Mouse (Mus musculus) kidney, embryonic 15.5 days (tissue): ENCODE results near the gene Prrt1. TPM values are rescaled to one million over a fixed set of nuclear protein-coding genes. Genes with fewer than 3 reads are reported as not detected.

Source experiments
- ATAC-seq: fragments of 200-750 bp; cut with Nextera tagmentation; replicated peaks from 2 replicates; pipeline ENCODE4 v1.8.0; 2017; ENCODE audit warnings: moderate TSS enrichment; ENCODE audit not compliant: low FRiP score
- H3K27ac ChIP-seq: fragments of 300-500 bp; sonication (generic); 2 replicates; pipeline ENCODE4 v1.5.1; 2015; ENCODE audit warnings: mild to moderate bottlenecking, inconsistent platforms
- H3K27me3 ChIP-seq: fragments of 300-500 bp; sonication (generic); 2 replicates; pipeline ENCODE4 v1.6.1; 2015; ENCODE audit warnings: inconsistent platforms
- H3K36me3 ChIP-seq: fragments of 300-500 bp; sonication (generic); 2 replicates; pipeline ENCODE4 v1.6.1; 2015; ENCODE audit warnings: inconsistent platforms
- H3K4me1 ChIP-seq: fragments of 300-500 bp; sonication (generic); 2 replicates; pipeline ENCODE4 v1.6.1; 2015; ENCODE audit warnings: inconsistent platforms
- H3K4me2 ChIP-seq: fragments of 300-500 bp; sonication (generic); 2 replicates; pipeline ENCODE4 v1.6.1; 2015; ENCODE audit warnings: moderate library complexity, mild to moderate bottlenecking, inconsistent platforms
- H3K4me3 ChIP-seq: fragments of 300-500 bp; sonication (generic); replicated peaks from 2 replicates; pipeline ENCODE4 v1.5.1; 2015; ENCODE audit warnings: mild to moderate bottlenecking, inconsistent platforms
- H3K9ac ChIP-seq: fragments of 300-500 bp; sonication (generic); 2 replicates; pipeline ENCODE4 v1.6.1; 2015; ENCODE audit warnings: mild to moderate bottlenecking, inconsistent platforms
- H3K9me3 ChIP-seq: fragments of 300-500 bp; sonication (generic); replicated peaks from 2 replicates; pipeline ENCODE4 v1.6.1; 2016; ENCODE audit warnings: inconsistent platforms
- WGBS: fragments of 180-500 bp; shearing (Covaris S2); methylation state at CpG from one replicate; pipeline ENCODE4 v1.1.7; 2015; ENCODE audit warnings: mixed read lengths; 5-methylcytosine and 5-hydroxymethylcytosine counted together
- polyA plus RNA-seq: library from polyadenylated mRNA; unstranded; fragments of >200 nt; fragmentation: Nextera tagmentation; extraction: Ambion mirVana; gene quantifications from 2 replicates; pipeline ENCODE4 v1.2.1, GENCODE M21; 2015

The Prrt1 gene
- polyA plus RNA-seq, 1 experiment from 2014 or later: 0.35 TPM

DNA sequence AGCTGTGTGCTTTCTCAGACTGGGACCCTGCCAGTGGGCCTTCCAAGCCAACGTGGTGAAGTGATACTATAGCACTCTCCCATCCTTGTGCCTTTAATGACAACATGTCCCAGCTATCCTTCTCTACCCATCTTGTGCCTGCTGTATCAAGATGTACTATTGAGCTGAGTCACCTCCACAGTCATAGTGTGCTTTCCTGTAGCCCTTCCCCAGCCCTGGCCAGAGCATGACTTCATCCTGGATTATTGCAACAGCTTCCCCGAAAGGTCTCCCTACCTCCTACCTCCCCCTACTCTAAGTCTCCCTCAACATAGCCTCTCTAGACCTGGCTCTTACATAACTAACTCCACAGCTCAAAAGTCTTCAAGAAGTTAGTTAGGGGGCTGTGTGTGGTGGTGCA is 6.3 kb downstream of the Prrt1 start:
- Histone ChIP-seq H3K4me3 (no peak overlapping the region), H3K36me3 (no peaks in the 10 kb centered on the region), H3K9ac (no peak overlapping the region), H3K9me3 (no peaks in the 10 kb centered on the region), H3K4me2 (no peak overlapping the region), H3K27me3 (peaks cover 17% of the 10 kb centered on the region), H3K4me1 (peaks cover 24% of the 10 kb centered on the region), H3K27ac (no peak overlapping the region)
- WGBS: 75% methylated on average over 2 of the region's 2 CpGs
- ATAC-seq: no peak

DNA sequence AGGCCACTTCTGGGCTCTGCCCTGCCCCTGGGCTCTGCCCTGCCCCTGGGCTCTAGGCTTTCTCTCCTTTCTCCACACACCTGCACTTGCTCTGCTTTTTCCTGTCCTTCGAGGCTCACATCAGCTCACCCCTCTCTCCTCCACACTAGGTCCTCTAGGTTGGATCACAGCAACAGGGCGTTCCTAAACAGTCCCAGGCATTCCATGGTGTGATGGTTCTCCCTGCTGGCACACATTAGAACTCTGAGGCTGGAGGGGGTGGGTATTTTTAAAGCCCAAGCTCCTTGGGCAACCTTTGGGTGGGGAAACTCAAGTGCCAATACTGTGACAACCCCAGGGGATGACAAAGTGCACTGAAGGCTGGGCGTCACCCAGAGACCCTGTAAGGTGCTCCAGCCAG is 8.1 kb downstream of the Prrt1 start:
- 61% methylated on average over 3 of the region's 3 CpGs for WGBS
- H3K4me2 ChIP-seq: no peak overlapping the region
- H3K36me3 ChIP-seq: no peaks in the 10 kb centered on the region
- H3K9ac ChIP-seq: no peak overlapping the region
- H3K4me3 ChIP-seq: no peak overlapping the region
- H3K4me1 ChIP-seq: peaks cover 15% of the 10 kb centered on the region
- no peak for ATAC-seq
- no peak overlapping the region for H3K27ac ChIP-seq
- H3K9me3 ChIP-seq: no peaks in the 10 kb centered on the region
- H3K27me3 ChIP-seq: no peaks in the 10 kb centered on the region

DNA sequence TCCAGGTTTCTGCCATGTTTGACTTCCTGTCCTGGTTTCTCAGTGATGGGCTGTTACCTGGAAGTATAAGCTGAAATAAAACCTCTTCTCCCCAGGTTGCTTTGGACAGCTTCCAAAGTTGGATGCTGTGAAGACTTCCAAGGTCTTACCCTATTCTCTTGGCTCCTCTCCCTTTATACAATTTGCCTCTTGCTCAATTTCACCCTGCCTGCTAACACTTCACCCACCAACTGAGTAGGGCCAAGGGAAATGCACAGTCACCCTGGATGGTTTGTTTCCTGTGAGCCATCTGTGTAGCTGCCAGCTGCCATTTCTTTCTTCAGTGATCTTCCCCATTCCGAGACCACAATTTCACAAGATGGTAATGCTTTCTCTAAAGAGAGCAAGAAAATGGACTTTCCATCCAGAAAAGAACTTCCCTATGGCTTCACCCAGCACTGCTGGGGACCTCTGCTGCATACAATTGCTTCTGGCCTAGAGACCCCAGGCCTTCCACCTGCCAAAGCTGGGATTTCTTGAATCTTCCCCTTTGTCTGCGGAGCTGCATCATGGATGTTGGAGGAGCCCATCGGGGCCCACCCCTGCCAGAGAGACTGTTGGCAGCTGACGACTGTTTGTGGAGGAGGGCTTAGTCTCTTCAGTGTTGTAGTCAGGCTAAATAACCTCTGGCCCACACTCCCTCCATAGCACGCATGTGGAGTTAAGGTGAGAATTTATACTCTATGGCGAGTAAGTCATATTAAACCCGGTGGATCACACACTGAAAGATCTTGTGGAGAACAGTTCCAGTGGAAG is 10.3 kb downstream of the Prrt1 start:
- no peaks in the 10 kb centered on the region for H3K9me3 ChIP-seq
- H3K9ac ChIP-seq: no peak overlapping the region
- peaks cover 16% of the 10 kb centered on the region for H3K4me1 ChIP-seq
- WGBS: 75% methylated on average over 7 of the region's 7 CpGs
- no peak overlapping the region for H3K27ac ChIP-seq
- no peak overlapping the region for H3K4me3 ChIP-seq
- no peaks in the 10 kb centered on the region for H3K36me3 ChIP-seq
- no peak overlapping the region for H3K4me2 ChIP-seq
- H3K27me3 ChIP-seq: no peaks in the 10 kb centered on the region
- no peak for ATAC-seq

DNA sequence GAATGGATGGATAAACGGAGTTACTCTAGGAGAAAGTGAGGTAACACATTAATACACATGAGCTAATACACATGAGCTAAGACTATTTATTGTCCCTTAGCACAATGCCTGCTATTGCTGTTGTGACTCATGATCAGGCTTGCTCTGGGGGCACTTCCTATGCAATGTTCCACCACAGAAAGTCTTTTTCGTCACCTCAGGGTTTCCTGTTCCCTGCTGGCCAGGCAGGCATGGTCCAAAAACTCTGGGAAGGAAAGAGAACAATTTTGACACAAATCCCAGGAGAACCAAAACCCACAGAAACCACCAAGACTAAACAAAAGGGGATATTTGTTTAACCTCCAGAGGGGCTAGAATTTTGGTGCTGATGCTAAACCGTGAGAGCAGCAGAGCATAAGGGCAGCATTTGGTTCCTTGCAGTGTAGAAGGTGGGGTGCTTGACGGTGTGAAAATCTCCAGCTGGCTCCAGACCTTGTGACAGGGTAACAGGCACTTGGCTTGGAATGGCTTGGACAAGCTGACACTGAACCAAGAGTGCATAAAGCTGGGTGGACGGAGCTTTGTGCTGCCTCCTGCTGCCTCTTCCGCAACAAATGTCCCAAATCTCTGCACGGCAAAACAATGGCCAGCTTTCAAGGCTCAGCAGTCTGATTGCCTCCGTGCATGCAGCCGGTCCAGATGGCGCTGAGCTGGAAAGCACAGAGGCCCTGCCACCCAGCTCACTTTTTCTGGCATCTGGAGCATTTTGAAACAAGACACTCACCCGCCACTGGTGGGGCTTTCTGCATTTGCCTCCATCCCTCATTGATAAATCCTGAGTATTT is 11.7 kb downstream of the Prrt1 start:
- H3K27me3 ChIP-seq: no peaks in the 10 kb centered on the region
- no peak overlapping the region for H3K4me3 ChIP-seq
- peak; percentile 62; the same call in 1 of the 2 replicates for ATAC-seq
- no peaks in the 10 kb centered on the region for H3K9me3 ChIP-seq
- H3K4me2 ChIP-seq: 0 out of 2 replicates have a peak overlapping the region, but pooled peaks have one; percentile 26
- peak overlapping the region; percentile 82 for H3K27ac ChIP-seq
- 0 out of 2 replicates have a peak overlapping the region, but pooled peaks have one; percentile 12 for H3K9ac ChIP-seq
- 13% methylated on average over 11 of the region's 11 CpGs for WGBS
- H3K4me1 ChIP-seq: peaks cover 27% of the 10 kb centered on the region
- no peaks in the 10 kb centered on the region; the same call in 1 of the 2 replicates for H3K36me3 ChIP-seq

DNA sequence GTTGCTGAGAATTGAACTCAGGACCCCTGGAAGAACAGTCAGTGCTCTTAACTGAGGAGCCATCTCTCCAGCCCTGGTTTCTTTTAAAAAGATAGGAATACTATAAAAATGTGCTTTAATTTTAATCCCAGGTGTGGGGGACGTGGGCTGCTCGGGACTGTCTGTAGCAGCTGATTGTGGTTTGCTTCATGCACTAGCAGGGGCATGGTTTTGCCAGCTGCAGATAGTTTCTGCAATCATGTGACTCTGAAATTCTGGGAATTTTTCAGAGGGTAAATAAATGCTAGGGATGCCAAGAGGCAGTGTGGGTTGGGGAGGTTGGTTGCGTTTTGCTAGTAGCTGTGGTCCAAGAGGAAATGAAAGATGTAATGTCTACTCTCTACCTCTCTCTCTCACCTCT is 12.6 kb downstream of the Prrt1 start:
- no peaks in the 10 kb centered on the region; the same call in 1 of the 2 replicates for H3K36me3 ChIP-seq
- no peak overlapping the region for H3K4me2 ChIP-seq
- H3K4me3 ChIP-seq: no peak overlapping the region
- H3K4me1 ChIP-seq: peaks cover 34% of the 10 kb centered on the region
- no peak for ATAC-seq
- H3K9me3 ChIP-seq: no peaks in the 10 kb centered on the region
- H3K9ac ChIP-seq: no peak overlapping the region
- no peaks in the 10 kb centered on the region for H3K27me3 ChIP-seq
- no peak overlapping the region for H3K27ac ChIP-seq
- 84% methylated on average over 3 of the region's 3 CpGs for WGBS

DNA sequence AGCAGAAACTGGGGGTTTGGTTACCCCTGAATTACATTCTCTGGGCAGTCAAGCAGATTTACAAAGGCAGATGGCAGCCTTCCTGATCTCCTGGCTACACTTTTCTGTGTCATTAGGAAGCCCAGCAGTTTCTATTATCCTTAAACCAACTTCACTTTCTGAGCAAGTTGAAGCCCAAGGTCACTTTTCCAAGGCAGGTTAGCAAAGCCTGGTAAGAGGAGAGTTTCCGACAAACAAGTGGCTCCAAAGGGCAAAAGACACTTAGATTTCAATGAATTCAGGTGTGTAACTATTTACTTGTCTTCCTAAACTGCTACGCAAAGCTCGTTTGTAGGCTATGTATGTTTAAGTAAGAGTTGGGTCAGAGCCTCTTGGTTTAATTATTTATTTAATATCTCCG is 14.0 kb downstream of the Prrt1 start:
- H3K4me3 ChIP-seq: no peak overlapping the region
- 91% methylated on average over 4 of the region's 4 CpGs for WGBS
- H3K36me3 ChIP-seq: no peaks in the 10 kb centered on the region; the same call in 1 of the 2 replicates
- no peak overlapping the region for H3K4me2 ChIP-seq
- H3K27me3 ChIP-seq: no peaks in the 10 kb centered on the region
- H3K4me1 ChIP-seq: peaks cover 44% of the 10 kb centered on the region
- no peak overlapping the region for H3K27ac ChIP-seq
- H3K9ac ChIP-seq: no peak overlapping the region
- no peaks in the 10 kb centered on the region for H3K9me3 ChIP-seq
- ATAC-seq: no peak

DNA sequence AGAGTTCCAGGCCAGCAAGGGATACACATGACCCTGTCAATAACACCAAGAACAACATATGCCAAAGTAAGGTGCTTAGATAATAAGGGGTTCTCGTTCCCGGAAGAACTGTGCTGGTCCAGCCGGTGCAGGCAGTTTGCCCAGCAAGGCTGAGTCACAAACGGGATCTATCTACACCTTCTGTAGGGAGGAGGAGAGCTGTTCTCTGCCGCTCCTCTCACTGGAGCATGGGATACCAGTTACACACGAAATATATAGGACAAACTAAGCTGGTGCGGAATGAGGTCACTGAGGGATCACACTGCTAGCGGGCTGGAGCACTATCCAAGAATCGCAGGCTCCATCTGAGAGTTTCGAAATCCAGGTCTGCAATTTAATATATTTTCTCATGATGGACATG is 14.6 kb downstream of the Prrt1 start:
- H3K27me3 ChIP-seq: no peaks in the 10 kb centered on the region
- ATAC-seq: no peak
- H3K4me1 ChIP-seq: peaks cover 49% of the 10 kb centered on the region
- H3K9me3 ChIP-seq: no peaks in the 10 kb centered on the region
- H3K9ac ChIP-seq: no peak overlapping the region
- H3K36me3 ChIP-seq: peaks cover 2% of the 10 kb centered on the region
- H3K4me2 ChIP-seq: no peak overlapping the region
- H3K27ac ChIP-seq: no peak overlapping the region
- no peak overlapping the region for H3K4me3 ChIP-seq
- 81% methylated on average over 10 of the region's 10 CpGs for WGBS

DNA sequence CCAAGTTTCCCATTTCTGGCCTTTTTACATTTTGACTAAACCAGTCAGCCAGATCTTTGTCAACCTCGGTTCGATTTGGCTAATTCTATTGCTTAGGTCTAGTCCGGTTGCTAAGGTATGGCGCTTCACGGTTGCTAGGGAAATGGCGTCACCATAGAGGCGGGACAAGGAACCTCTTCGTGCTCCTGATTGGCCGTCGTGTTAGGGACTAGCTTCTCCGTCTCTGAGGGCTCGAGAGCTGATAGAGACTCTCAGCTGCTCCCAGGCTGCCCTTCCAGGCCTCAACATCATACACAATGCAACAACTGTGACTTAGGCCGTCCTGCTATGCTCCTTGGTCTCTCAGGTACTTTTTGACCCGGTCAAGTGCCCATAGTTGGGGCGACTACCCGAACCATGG is 15.3 kb downstream of the Prrt1 start, which contains the start of gene Fkbpl:
Gene Fkbpl, plus strand, starts transcription at position 157 of the 400 bp plus-strand sequence.
- peak; percentile 74 for ATAC-seq
- H3K9me3 ChIP-seq: no peaks in the 10 kb centered on the region
- H3K27me3 ChIP-seq: no peaks in the 10 kb centered on the region
- peak within 1 kb of the TSS; percentile 59 for H3K4me3 ChIP-seq
- under 1% methylated on average over 16 of the region's 16 CpGs for WGBS
- peak within 1 kb of the TSS; percentile 73 for H3K4me2 ChIP-seq
- peaks cover 51% of the 10 kb centered on the region for H3K4me1 ChIP-seq
- peak within 1 kb of the TSS; percentile 75 for H3K27ac ChIP-seq
- peaks cover 8% of the 10 kb centered on the region for H3K36me3 ChIP-seq
- H3K9ac ChIP-seq: peak within 1 kb of the TSS; percentile 63

DNA sequence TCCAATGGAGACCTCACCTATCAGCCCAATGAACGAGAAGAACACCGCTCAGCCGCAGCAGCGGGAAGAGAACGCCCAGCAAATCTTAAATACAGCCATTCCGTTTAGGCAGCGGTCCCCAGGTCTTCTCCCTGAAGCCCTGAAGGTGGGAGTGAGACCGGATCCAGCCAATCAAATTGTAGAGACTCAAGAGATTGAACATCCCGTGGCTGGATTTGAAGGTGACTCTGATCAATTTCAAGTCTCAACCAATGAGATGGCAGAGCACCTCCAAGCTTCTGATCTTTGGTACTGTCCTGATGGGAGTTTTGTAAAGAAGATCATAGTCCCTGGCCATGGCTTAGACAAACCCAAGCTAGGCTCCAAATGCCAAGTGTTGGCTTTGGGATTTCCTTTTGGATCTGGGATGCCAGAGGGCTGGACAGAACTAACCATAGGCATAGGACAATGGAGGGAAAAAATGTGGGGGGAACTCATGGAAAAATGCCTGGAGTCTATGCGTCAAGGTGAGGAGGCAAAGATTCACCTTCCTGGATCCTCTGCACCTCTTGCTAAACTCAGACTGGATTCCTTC is 16.0 kb downstream of the Prrt1 start:
- Histone ChIP-seq H3K4me3 (peak overlapping the region; percentile 59), H3K4me2 (peak overlapping the region; percentile 73), H3K4me1 (peaks cover 51% of the 10 kb centered on the region), H3K9me3 (no peaks in the 10 kb centered on the region), H3K27me3 (no peaks in the 10 kb centered on the region), H3K27ac (peak overlapping the region; percentile 75; the same call in 1 of the 2 replicates), H3K9ac (peak overlapping the region; percentile 63), H3K36me3 (peaks cover 16% of the 10 kb centered on the region)
- 42% methylated on average over 10 of the region's 10 CpGs for WGBS
- ATAC-seq: no peak

DNA sequence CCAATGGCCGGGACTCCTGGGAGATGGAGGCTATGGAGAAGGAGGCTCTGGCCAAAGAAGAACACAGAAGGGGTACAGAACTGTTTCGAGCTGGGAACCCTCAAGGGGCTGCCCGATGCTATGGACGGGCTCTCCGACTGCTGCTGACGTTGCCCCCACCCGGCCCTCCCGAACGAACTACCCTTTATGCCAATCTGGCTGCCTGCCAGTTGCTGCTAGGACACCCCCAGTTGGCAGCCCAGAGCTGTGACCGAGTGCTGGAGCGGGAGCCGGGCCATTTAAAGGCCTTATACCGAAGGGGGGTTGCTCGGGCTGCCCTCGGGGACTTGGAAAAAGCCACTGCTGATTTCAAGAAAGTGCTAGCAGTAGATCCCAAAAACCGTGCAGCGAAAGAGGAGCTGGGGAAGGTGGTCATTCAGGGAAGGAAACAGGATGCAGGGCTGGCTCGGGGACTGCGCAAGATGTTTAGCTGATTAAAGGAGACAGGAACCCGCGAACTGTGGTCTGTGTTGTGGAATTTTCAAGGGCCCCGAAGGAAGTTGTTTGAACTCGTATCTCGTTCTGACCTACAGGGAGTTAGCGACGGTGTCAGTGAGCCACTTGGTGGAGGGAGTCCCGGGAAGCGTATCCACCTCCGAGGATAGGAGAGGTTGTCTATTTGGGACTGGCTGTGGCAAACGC is 16.6 kb downstream of the Prrt1 start:
- 90% methylated on average over 30 of the region's 30 CpGs for WGBS
- H3K27ac ChIP-seq: peak overlapping the region; percentile 0; the same call in 1 of the 2 replicates

More for the DNA sequence above, 16.6 kb downstream of the Prrt1 start:
- ATAC-seq: no peak
- Histone ChIP-seq H3K9ac (no peak overlapping the region), H3K9me3 (no peaks in the 10 kb centered on the region), H3K4me3 (peak overlapping the region; percentile 85; the same call in 1 of the 2 replicates), H3K36me3 (peaks cover 22% of the 10 kb centered on the region), H3K4me1 (peaks cover 47% of the 10 kb centered on the region), H3K27me3 (no peaks in the 10 kb centered on the region), H3K4me2 (peak overlapping the region; percentile 73)
